Mouse (Mus musculus) stomach, postnatal 0 days (tissue): ENCODE measurements around the gene Ngb.

ENCODE experiments used
- CTCF ChIP-seq: IDR thresholded peaks from 2 replicates; pipeline ENCODE4 v1.5.1; 2016; ENCODE audit warnings: antibody characterized with exemption, low read depth, mild to moderate bottlenecking, moderate library complexity
- EP300 ChIP-seq: optimal IDR thresholded peaks from 2 replicates; pipeline ENCODE3; 2016; ENCODE audit warnings: antibody characterized with exemption

- peak; percentile 91 for TF ChIP-seq CTCF
- TF ChIP-seq EP300 = no peak
Measured at GRCm38 (mm10) chr12:87052661-87053321, 49.5 kb downstream of the Ngb start.
